Mouse (Mus musculus): ENCODE data around the gene Capn9. TPM values are rescaled to one million over a fixed set of nuclear protein-coding genes. Genes with fewer than 3 reads are reported as not detected.

The Capn9 gene
- polyA plus RNA-seq, 1 experiment from 2014 or later, result not detected

GRCm38 (mm10) chr8:124662446-124663111 lies 86.7 kb downstream of the Capn9 start:
- under 1% methylated on average over 42 of the region's 49 CpGs for WGBS
- Histone ChIP-seq H3K4me2 (peak overlapping the region; percentile 78), H3K27me3 (ENCODE audit: control insufficient read depth, insufficient read depth, low read length) (no peaks in the 10 kb centered on the region), H3K36me3 (ENCODE audit: control insufficient read depth, insufficient read depth, low read length) (no peaks in the 10 kb centered on the region), H3K9ac (ENCODE audit: low read length) (peak overlapping the region; percentile 86), H3K4me1 (ENCODE audit: control insufficient read depth, insufficient read depth, low read length) (peaks cover 14% of the 10 kb centered on the region), H3K9me3 (ENCODE audit: control insufficient read depth, low read length) (no peaks in the 10 kb centered on the region), H3K4me3 (ENCODE audit: low read depth, low read length) (peak overlapping the region; percentile 81), H3K27ac (ENCODE audit: low read depth, low read length) (peak overlapping the region; percentile 30)
- peak; percentile 93 for DNase-seq (ENCODE audit: low spot score, missing footprints)
- peak; percentile 66 for ATAC-seq (ENCODE audit: low FRiP score)

GRCm38 (mm10) chr8:124663112-124663873 lies 87.4 kb downstream of the Capn9 start, which contains the start of gene 2310022B05Rik:
Gene 2310022B05Rik (minus strand): TSS chr8:124663369.
- 2% methylated on average over 67 of the region's 69 CpGs for WGBS
- Histone ChIP-seq H3K4me2 (peak within 1 kb of the TSS; percentile 78), H3K27ac (ENCODE audit: low read depth, low read length) (peak within 1 kb of the TSS; percentile 30), H3K9me3 (ENCODE audit: control insufficient read depth, low read length) (no peaks in the 10 kb centered on the region), H3K36me3 (ENCODE audit: control insufficient read depth, insufficient read depth, low read length) (no peaks in the 10 kb centered on the region), H3K9ac (ENCODE audit: low read length) (peak within 1 kb of the TSS; percentile 86), H3K4me1 (ENCODE audit: control insufficient read depth, insufficient read depth, low read length) (peaks cover 14% of the 10 kb centered on the region), H3K4me3 (ENCODE audit: low read depth, low read length) (peak within 1 kb of the TSS; percentile 81), H3K27me3 (ENCODE audit: control insufficient read depth, insufficient read depth, low read length) (no peaks in the 10 kb centered on the region)
- DNase-seq (ENCODE audit: low spot score, missing footprints), result peak; percentile 99
- ATAC-seq (ENCODE audit: low FRiP score), result peak; percentile 94

GRCm38 (mm10) chr8:124663874-124664230 lies 87.9 kb downstream of the Capn9 start:
- ATAC-seq (ENCODE audit: low FRiP score) (no peak; the same call in 1 of the 2 replicates), DNase-seq (ENCODE audit: low spot score, missing footprints) (no peak)
- peak overlapping the region; percentile 78 for H3K4me2 ChIP-seq
- WGBS, result 51% methylated on average over 4 of the region's 4 CpGs
- no peaks in the 10 kb centered on the region for H3K36me3 ChIP-seq (ENCODE audit: control insufficient read depth, insufficient read depth, low read length)
- H3K9me3 ChIP-seq (ENCODE audit: control insufficient read depth, low read length), result no peaks in the 10 kb centered on the region
- H3K9ac ChIP-seq (ENCODE audit: low read length), result peak overlapping the region; percentile 86
- H3K4me1 ChIP-seq (ENCODE audit: control insufficient read depth, insufficient read depth, low read length), result peaks cover 14% of the 10 kb centered on the region
- peak overlapping the region; percentile 81; the same call in 1 of the 2 replicates for H3K4me3 ChIP-seq (ENCODE audit: low read depth, low read length)
- H3K27me3 ChIP-seq (ENCODE audit: control insufficient read depth, insufficient read depth, low read length), result no peaks in the 10 kb centered on the region
- H3K27ac ChIP-seq (ENCODE audit: low read depth, low read length), result no peak overlapping the region; the same call in 1 of the 2 replicates

GRCm38 (mm10) chr8:124664414-124664813 lies 88.5 kb downstream of the Capn9 start:
- H3K9me3 ChIP-seq (ENCODE audit: control insufficient read depth, low read length), result no peaks in the 10 kb centered on the region
- ATAC-seq (ENCODE audit: low FRiP score), result no peak
- DNase-seq (ENCODE audit: low spot score, missing footprints), result no peak
- no peak overlapping the region for H3K4me2 ChIP-seq
- no peaks in the 10 kb centered on the region for H3K36me3 ChIP-seq (ENCODE audit: control insufficient read depth, insufficient read depth, low read length)
- peaks cover 14% of the 10 kb centered on the region for H3K4me1 ChIP-seq (ENCODE audit: control insufficient read depth, insufficient read depth, low read length)
- no peaks in the 10 kb centered on the region for H3K27me3 ChIP-seq (ENCODE audit: control insufficient read depth, insufficient read depth, low read length)
- H3K27ac ChIP-seq (ENCODE audit: low read depth, low read length), result no peak overlapping the region
- H3K9ac ChIP-seq (ENCODE audit: low read length), result no peak overlapping the region
- no peak overlapping the region for H3K4me3 ChIP-seq (ENCODE audit: low read depth, low read length)
- 80% methylated on average over 3 of the region's 3 CpGs for WGBS

Other genes with a start within 250 kb of the Capn9 start
- 3.8 and 4.5 TPM in 2 replicates for gene Pgbd5, start 136.5 kb upstream of the Capn9 start, polyA plus RNA-seq (2014; fragmentation: Nextera tagmentation; extraction: Ambion mirVana)
- gene Cog2, start 55.3 kb upstream of the Capn9 start, polyA plus RNA-seq (2014; fragmentation: Nextera tagmentation; extraction: Ambion mirVana), result 40.9 and 42.1 TPM in 2 replicates
- gene Agt, start 6.4 kb upstream of the Capn9 start, polyA plus RNA-seq (2014; fragmentation: Nextera tagmentation; extraction: Ambion mirVana), result not detected in 2 replicates
- 17.4 and 21.2 TPM in 2 replicates for gene 2310022B05Rik, start 87.3 kb downstream of the Capn9 start, polyA plus RNA-seq (2014; fragmentation: Nextera tagmentation; extraction: Ambion mirVana)
- 61.5 and 62.7 TPM in 2 replicates for gene Ttc13, start 145.9 kb downstream of the Capn9 start, polyA plus RNA-seq (2014; fragmentation: Nextera tagmentation; extraction: Ambion mirVana)
- 31.1 and 33.0 TPM in 2 replicates for gene Arv1, start 146.0 kb downstream of the Capn9 start, polyA plus RNA-seq (2014; fragmentation: Nextera tagmentation; extraction: Ambion mirVana)
- 2.1 and 2.2 TPM in 2 replicates for gene Fam89a, start 175.7 kb downstream of the Capn9 start, polyA plus RNA-seq (2014; fragmentation: Nextera tagmentation; extraction: Ambion mirVana)
- gene Trim67, start 217.0 kb downstream of the Capn9 start, polyA plus RNA-seq (2014; fragmentation: Nextera tagmentation; extraction: Ambion mirVana), result 2.9 and 3.3 TPM in 2 replicates

Measured in midbrain, embryonic 11.5 days (tissue).